Mouse (Mus musculus): ENCODE data around the gene Kdelc1. TPM values are rescaled to one million over a fixed set of nuclear protein-coding genes. Genes with fewer than 3 reads are reported as not detected.

The Kdelc1 gene
- total RNA-seq, 2 experiments from 2014 or later, result 4.0 to 4.1 TPM

DNA sequence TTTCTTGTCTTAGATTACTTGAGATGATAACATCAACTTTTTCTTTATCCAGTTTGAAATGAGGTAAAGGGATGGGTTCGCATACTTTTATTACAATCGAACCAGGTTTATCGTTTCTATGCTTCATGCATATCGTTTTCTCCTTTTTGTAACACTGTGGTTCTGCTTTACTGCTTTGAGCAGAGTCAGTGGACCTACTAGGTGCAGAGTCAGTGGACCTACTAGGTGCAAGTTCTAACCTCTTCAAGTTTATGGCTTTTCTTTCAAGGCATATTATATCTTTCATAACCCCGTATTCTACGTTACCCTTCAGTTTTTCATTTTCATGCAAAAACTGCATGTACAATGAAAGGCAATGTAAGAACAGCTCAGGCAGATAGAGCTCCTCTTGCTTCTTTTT, 55.2 kb downstream of the Kdelc1 start:
- DNase-seq (ENCODE audit: low spot score), result no peak

DNA sequence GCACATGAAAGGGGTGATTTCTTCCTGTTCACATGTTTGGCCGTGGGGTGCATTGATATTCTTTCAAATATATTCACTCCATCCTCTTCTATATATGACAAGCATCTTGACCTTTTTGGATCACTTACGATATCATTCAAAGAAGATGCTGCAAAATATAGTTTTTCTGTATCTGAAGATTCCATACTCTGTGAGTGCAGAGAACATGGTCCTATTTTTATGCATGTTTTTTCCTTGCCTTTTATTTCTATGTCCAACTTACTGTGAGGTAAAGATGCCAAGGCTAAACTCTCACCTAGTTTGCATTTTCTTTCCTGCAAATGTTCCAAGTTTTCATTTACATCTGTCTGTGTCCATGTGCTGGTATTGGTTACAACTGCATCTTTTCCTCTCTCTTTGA, 56.8 kb downstream of the Kdelc1 start, which contains the start of gene Gm8251:
Gene Gm8251, minus strand, starts transcription at position 101 of the 400 bp plus-strand sequence.
- no peak for DNase-seq (ENCODE audit: low spot score)

DNA sequence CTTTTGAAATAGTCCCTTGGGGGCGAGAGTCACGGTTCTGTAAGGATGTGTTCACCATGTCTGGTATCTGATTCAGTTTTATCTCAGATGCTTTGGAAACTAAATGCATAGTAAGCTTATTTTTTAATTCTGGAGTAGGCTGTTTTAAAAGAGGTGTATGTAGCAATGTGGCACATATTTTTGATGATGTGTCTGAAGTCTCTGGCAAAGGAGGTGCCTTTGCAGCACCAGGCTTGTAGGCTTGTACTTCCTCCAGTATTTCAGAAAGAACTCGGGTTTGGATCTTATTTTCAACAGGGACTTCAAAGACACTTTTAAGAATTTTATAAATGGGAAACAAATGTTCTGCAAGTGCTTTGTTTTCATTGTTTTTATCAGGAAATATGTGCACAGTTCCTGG, 60.8 kb downstream of the Kdelc1 start:
- no peak for DNase-seq (ENCODE audit: low spot score)

Other genes with a start within 250 kb of the Kdelc1 start
- 10 to 100 TPM; 30.5 to 36.6 TPM for gene Tpp2, start 185.2 kb downstream of the Kdelc1 start, total RNA-seq (2021)
- 10 to 100 TPM; 49.5 to 76.8 TPM for gene Mettl21c, start 98.8 kb downstream of the Kdelc1 start, total RNA-seq (2021)
- gene Gm8251, start 56.9 kb downstream of the Kdelc1 start, total RNA-seq (2021), result not detected
- gene Tex30, start 16.4 kb downstream of the Kdelc1 start, total RNA-seq (2021), result 1 to 10 TPM; 3.8 to 5.6 TPM
- gene Bivm, start 149 bp upstream of the Kdelc1 start, total RNA-seq (2021), result 1 to 10 TPM; 7.5 to 8.1 TPM
- 10 to 100 TPM; 11.6 to 15.0 TPM for gene Ercc5, start 28.9 kb upstream of the Kdelc1 start, total RNA-seq (2021)
- 10 to 100 TPM in 1 of 2 experiments, 1 to 10 TPM in 1; 2.0 to 17.6 TPM for gene Mettl21e, start 100.2 kb upstream of the Kdelc1 start, total RNA-seq (2021)